Mouse (Mus musculus): ENCODE measurements around the gene Prkn. TPM values are rescaled to one million over a fixed set of nuclear protein-coding genes. Genes with fewer than 3 reads are reported as not detected.

Prkn gene
- polyA plus RNA-seq, 1 experiment = 3.0 TPM

- Histone ChIP-seq H3K4me1 (ENCODE audit: control insufficient read depth, insufficient read depth, low read length) (no peaks in the 10 kb centered on the region), H3K4me3 (replicated peaks; ENCODE audit: extremely low read depth, low read depth, low read length) (no peak overlapping the region)
- WGBS = 73% methylated on average over 2 of the region's 2 CpGs
- no peak for DNase-seq
- TF ChIP-seq CTCF (IDR thresholded peaks at IDR 0.05; ENCODE audit: insufficient read depth, low read length) (no peak), POLR2A (IDR thresholded peaks at IDR 0.05; ENCODE audit: borderline replicate concordance, extremely low read depth, low read depth, low read length) (no peak)
Measured at GRCm38 (mm10) chr17:11817886-11818285, 977.7 kb downstream of the Prkn start.

GRCm38 (mm10) chr17:11819506-11819905 is 979.3 kb downstream of the Prkn start:
- DNase-seq = no peak
- Histone ChIP-seq H3K4me1 (ENCODE audit: control insufficient read depth, insufficient read depth, low read length) (no peaks in the 10 kb centered on the region), H3K4me3 (replicated peaks; ENCODE audit: extremely low read depth, low read depth, low read length) (no peak overlapping the region)
- 61% methylated on average over 8 of the region's 8 CpGs for WGBS
- TF ChIP-seq CTCF (IDR thresholded peaks at IDR 0.05; ENCODE audit: insufficient read depth, low read length) (no peak), POLR2A (IDR thresholded peaks at IDR 0.05; ENCODE audit: borderline replicate concordance, extremely low read depth, low read depth, low read length) (no peak)

GRCm38 (mm10) chr17:11820757-11821156 is 980.6 kb downstream of the Prkn start:
- WGBS = 93% methylated on average over 4 of the region's 4 CpGs
- no peak for TF ChIP-seq CTCF (IDR thresholded peaks at IDR 0.05; ENCODE audit: insufficient read depth, low read length)
- no peak for TF ChIP-seq POLR2A (IDR thresholded peaks at IDR 0.05; ENCODE audit: borderline replicate concordance, extremely low read depth, low read depth, low read length)
- no peak for DNase-seq

GRCm38 (mm10) chr17:11829501-11829900 is 989.3 kb downstream of the Prkn start:
- Histone ChIP-seq H3K4me3 (replicated peaks; ENCODE audit: extremely low read depth, low read depth, low read length) (no peak overlapping the region), H3K4me1 (ENCODE audit: control insufficient read depth, insufficient read depth, low read length) (no peaks in the 10 kb centered on the region)
- TF ChIP-seq CTCF (IDR thresholded peaks at IDR 0.05; ENCODE audit: insufficient read depth, low read length) (no peak), POLR2A (IDR thresholded peaks at IDR 0.05; ENCODE audit: borderline replicate concordance, extremely low read depth, low read depth, low read length) (no peak)
- DNase-seq = no peak
- WGBS = 45% methylated on average over 3 of the region's 3 CpGs

More at GRCm38 (mm10) chr17:11820757-11821156, 980.6 kb downstream of the Prkn start:
- no peaks in the 10 kb centered on the region for H3K4me1 ChIP-seq (ENCODE audit: control insufficient read depth, insufficient read depth, low read length)
- no peak overlapping the region for H3K4me3 ChIP-seq (replicated peaks; ENCODE audit: extremely low read depth, low read depth, low read length)

GRCm38 (mm10) chr17:11837121-11837520 is 996.9 kb downstream of the Prkn start:
- TF ChIP-seq CTCF (IDR thresholded peaks at IDR 0.05; ENCODE audit: insufficient read depth, low read length) (no peak), POLR2A (IDR thresholded peaks at IDR 0.05; ENCODE audit: borderline replicate concordance, extremely low read depth, low read depth, low read length) (no peak)
- no peak for DNase-seq
- Histone ChIP-seq H3K4me3 (replicated peaks; ENCODE audit: extremely low read depth, low read depth, low read length) (no peak overlapping the region), H3K4me1 (ENCODE audit: control insufficient read depth, insufficient read depth, low read length) (no peaks in the 10 kb centered on the region)
- WGBS = 88% methylated on average over 3 of the region's 3 CpGs

- Histone ChIP-seq H3K4me1 (ENCODE audit: control insufficient read depth, insufficient read depth, low read length) (no peaks in the 10 kb centered on the region), H3K4me3 (replicated peaks; ENCODE audit: extremely low read depth, low read depth, low read length) (no peak overlapping the region)
- TF ChIP-seq CTCF (IDR thresholded peaks at IDR 0.05; ENCODE audit: insufficient read depth, low read length) (no peak), POLR2A (IDR thresholded peaks at IDR 0.05; ENCODE audit: borderline replicate concordance, extremely low read depth, low read depth, low read length) (no peak)
- DNase-seq = no peak
- 92% methylated on average over 4 of the region's 4 CpGs for WGBS
Measured at GRCm38 (mm10) chr17:11844436-11844835, 1004.3 kb downstream of the Prkn start.

- TF ChIP-seq POLR2A (IDR thresholded peaks at IDR 0.05; ENCODE audit: borderline replicate concordance, extremely low read depth, low read depth, low read length) (no peak), CTCF (IDR thresholded peaks at IDR 0.05; ENCODE audit: insufficient read depth, low read length) (no peak)
- Histone ChIP-seq H3K4me3 (replicated peaks; ENCODE audit: extremely low read depth, low read depth, low read length) (no peak overlapping the region), H3K4me1 (ENCODE audit: control insufficient read depth, insufficient read depth, low read length) (no peaks in the 10 kb centered on the region)
- WGBS = 64% methylated on average over 3 of the region's 3 CpGs
- no peak for DNase-seq
Measured at GRCm38 (mm10) chr17:11844989-11845388, 1004.8 kb downstream of the Prkn start.

GRCm38 (mm10) chr17:11845506-11845905 is 1005.3 kb downstream of the Prkn start:
- TF ChIP-seq CTCF (IDR thresholded peaks at IDR 0.05; ENCODE audit: insufficient read depth, low read length) (no peak), POLR2A (IDR thresholded peaks at IDR 0.05; ENCODE audit: borderline replicate concordance, extremely low read depth, low read depth, low read length) (no peak)
- H3K4me1 ChIP-seq (ENCODE audit: control insufficient read depth, insufficient read depth, low read length) = no peaks in the 10 kb centered on the region
- 51% methylated on average over 2 of the region's 2 CpGs for WGBS
- DNase-seq = no peak
- no peak overlapping the region for H3K4me3 ChIP-seq (replicated peaks; ENCODE audit: extremely low read depth, low read depth, low read length)

- no peaks in the 10 kb centered on the region for H3K4me1 ChIP-seq (ENCODE audit: control insufficient read depth, insufficient read depth, low read length)
- H3K4me3 ChIP-seq (replicated peaks; ENCODE audit: extremely low read depth, low read depth, low read length) = no peak overlapping the region
- 77% methylated on average over 10 of the region's 10 CpGs for WGBS
- TF ChIP-seq POLR2A (IDR thresholded peaks at IDR 0.05; ENCODE audit: borderline replicate concordance, extremely low read depth, low read depth, low read length) (no peak), CTCF (IDR thresholded peaks at IDR 0.05; ENCODE audit: insufficient read depth, low read length) (no peak)
- no peak for DNase-seq
Measured at GRCm38 (mm10) chr17:11854571-11854970, 1014.4 kb downstream of the Prkn start.

GRCm38 (mm10) chr17:11858772-11859405 is 1018.7 kb downstream of the Prkn start:
- Histone ChIP-seq H3K4me1 (ENCODE audit: control insufficient read depth, insufficient read depth, low read length) (no peaks in the 10 kb centered on the region), H3K4me3 (replicated peaks; ENCODE audit: extremely low read depth, low read depth, low read length) (no peak overlapping the region)
- 64% methylated on average over 7 of the region's 7 CpGs for WGBS
- TF ChIP-seq POLR2A (IDR thresholded peaks at IDR 0.05; ENCODE audit: borderline replicate concordance, extremely low read depth, low read depth, low read length) = no peak
- no peak for TF ChIP-seq CTCF (IDR thresholded peaks at IDR 0.05; ENCODE audit: insufficient read depth, low read length)
- no peak for DNase-seq

Data from lung, adult 2 months (tissue).